In genomic region chr2:155482021-155482420, GRCm38 (mm10) we compare ENCODE assay signal across 8 mouse cellular contexts. TPM values are rescaled to one million over a fixed set of nuclear protein-coding genes. Genes with fewer than 3 reads are reported as not detected.
DNase-seq lines count a peak whose midpoint lies in the region; ATAC-seq and TF ChIP-seq lines count a peak whose summit lies in the region.

No protein-coding gene starts in this region.

- H3K4me2 ChIP-seq in kidney, embryonic 15.5 days, result no peak overlapping the region

- H3K9me3 ChIP-seq in kidney, embryonic 15.5 days (replicated peaks), result 0 out of 2 replicates have a peak, but pooled peaks cover 7% of the 10 kb centered on the region
- no peaks in the 10 kb centered on the region for H3K9me3 ChIP-seq in E14TG2a.4 (ENCODE audit: low read length)

- no peaks in the 10 kb centered on the region for H3K36me3 ChIP-seq in kidney, adult 2 months (ENCODE audit: control insufficient read depth, insufficient read depth, low read length)
- no peaks in the 10 kb centered on the region for H3K36me3 ChIP-seq in kidney, embryonic 15.5 days
- H3K36me3 ChIP-seq in E14TG2a.4 (ENCODE audit: insufficient read depth, low read length), result no peaks in the 10 kb centered on the region

- no peak overlapping the region for H3K9ac ChIP-seq in kidney, embryonic 15.5 days

- H3K4me3 ChIP-seq in kidney, adult 2 months (ENCODE audit: insufficient read depth, low read depth, low read length), result no peak overlapping the region
- H3K4me3 ChIP-seq in kidney, embryonic 15.5 days (replicated peaks), result no peak overlapping the region
- H3K4me3 ChIP-seq in E14TG2a.4 (replicated peaks; ENCODE audit: low read length), result no peak overlapping the region

- no peak for ATAC-seq in kidney, embryonic 15.5 days (replicated peaks; ENCODE audit: low FRiP score)

- WGBS in kidney, adult 2 months, result 49% methylated on average over 3 of the region's 3 CpGs
- 46% methylated on average over 3 of the region's 3 CpGs for WGBS in kidney, embryonic 15.5 days

- DNase-seq in kidney, adult 2 months, result peak; percentile 79
- peak; percentile 84 for DNase-seq in ZHBTc4 (ENCODE audit: low read depth, low spot score)
- peak; percentile 87 for DNase-seq in embryo, embryonic 11 days
- peak; percentile 73 to 93 for DNase-seq in kidney, postnatal 36 days
- DNase-seq in monocyte, adult 2 months (ENCODE audit: low read depth in 1 of 2, low spot score in 2 of 2), result peak; percentile 32 to 42
- DNase-seq in thymus, postnatal 36 days, result peak; percentile 50 to 58

- H3K27me3 ChIP-seq in kidney, adult 2 months (replicated peaks; ENCODE audit: control insufficient read depth, insufficient read depth, low read length), result no peaks in the 10 kb centered on the region
- H3K27me3 ChIP-seq in kidney, embryonic 15.5 days, result no peaks in the 10 kb centered on the region
- H3K27me3 ChIP-seq in E14TG2a.4 (ENCODE audit: insufficient read depth, low read length), result no peaks in the 10 kb centered on the region

- TF ChIP-seq POLR2A in kidney, adult 2 months (IDR thresholded peaks at IDR 0.05; ENCODE audit: low read depth, low read length), result no peak

- H3K4me1 ChIP-seq in kidney, adult 2 months (ENCODE audit: control insufficient read depth, insufficient read depth, low read length), result no peaks in the 10 kb centered on the region
- H3K4me1 ChIP-seq in kidney, embryonic 15.5 days, result no peaks in the 10 kb centered on the region
- H3K4me1 ChIP-seq in E14TG2a.4 (replicated peaks; ENCODE audit: low read depth, low read length), result no peaks in the 10 kb centered on the region

- peak; percentile 57 for TF ChIP-seq CTCF in kidney, adult 2 months (conservative IDR thresholded peaks at IDR 0.05; ENCODE audit: insufficient read depth, insufficient read length, low read depth, low read length)
- TF ChIP-seq CTCF in E14TG2a.4 (conservative IDR thresholded peaks at IDR 0.05; ENCODE audit: low read length), result peak; percentile 44

- no peak overlapping the region for H3K27ac ChIP-seq in kidney, adult 2 months (ENCODE audit: insufficient read depth, low read depth, low read length)
- H3K27ac ChIP-seq in kidney, embryonic 15.5 days, result no peak overlapping the region

RNA-seq across cellular contexts. Expression of gene Ncoa6, which starts 8.3 kb away (rescaled TPM):
- polyA plus RNA-seq in kidney, adult 2 months (2012; rRNA removed), result 25.4 and 40.6 TPM in 2 replicates
- 18.0 and 19.3 TPM in 2 replicates for polyA plus RNA-seq in kidney, embryonic 15.5 days (2015; fragmentation: Nextera tagmentation; extraction: Ambion mirVana)

RNA-seq across cellular contexts. Expression of gene Acss2, which starts 35.7 kb away (rescaled TPM):
- 149 and 173 TPM in 2 replicates for polyA plus RNA-seq in kidney, adult 2 months (2012; rRNA removed)
- polyA plus RNA-seq in kidney, embryonic 15.5 days (2015; fragmentation: Nextera tagmentation; extraction: Ambion mirVana), result 12.5 and 13.0 TPM in 2 replicates

RNA-seq across cellular contexts. Expression of gene Ggt7, which starts 36.0 kb away (rescaled TPM):
- 2.4 and 4.8 TPM in 2 replicates for polyA plus RNA-seq in kidney, adult 2 months (2012; rRNA removed)
- polyA plus RNA-seq in kidney, embryonic 15.5 days (2015; fragmentation: Nextera tagmentation; extraction: Ambion mirVana), result 3.2 and 4.5 TPM in 2 replicates

Comparison
In these comparisons a context has a peak if more than half of its experiments do, and no peak if none do; other contexts are left out.
1. RNA of gene Acss2, which starts 35.7 kb away (polyA plus RNA-seq): 149 to 173 TPM in kidney, adult 2 months; 12.5 to 13.0 TPM in kidney, embryonic 15.5 days; every median in the first group is over 10 times any median in the second.
2. DNase-seq: peak in every context shown above with its lines; median percentile 87 in embryo, embryonic 11 days; 84 in ZHBTc4; 83 in kidney, postnatal 36 days; 79 in kidney, adult 2 months; 54 in thymus, postnatal 36 days; 37 in monocyte, adult 2 months.